Mouse (Mus musculus): ENCODE data around the gene Crygb. TPM values are rescaled to one million over a fixed set of nuclear protein-coding genes. Genes with fewer than 3 reads are reported as not detected.

Crygb gene
- not detected for polyA plus RNA-seq (2015; fragmentation: Illumina TruSeq; extraction: RNeasy Lipid Tissue Mini Kit (QIAGEN cat#74804); ENCODE audit: insufficient read depth, low read depth, low replicate concordance)

GRCm38 (mm10) chr1:65082188-65082587, at the start of gene Crygb:
Crygb (minus strand) TSS chr1:65082288.

GRCm38 (mm10) chr1:65122574-65123372, 40.7 kb upstream of the Crygb start, which contains the start of gene D630023F18Rik:
D630023F18Rik (minus strand) TSS chr1:65123214.

GRCm38 (mm10) chr1:65119438-65119837, 37.4 kb upstream of the Crygb start, which contains the start of gene Gm28845:
Gm28845 (minus strand) TSS chr1:65119558.

GRCm38 (mm10) chr1:65103273-65103672, 21.2 kb upstream of the Crygb start, which contains the start of gene Cryga:
Cryga (minus strand) TSS chr1:65103373.

GRCm38 (mm10) chr1:65073589-65073988, 8.5 kb downstream of the Crygb start, which contains the start of gene Crygc:
Crygc (minus strand) TSS chr1:65073689.

GRCm38 (mm10) chr1:65063352-65063751, 18.7 kb downstream of the Crygb start, which contains the start of gene Crygd:
Crygd (minus strand) TSS chr1:65063452.

GRCm38 (mm10) chr1:65050952-65051351, 31.1 kb downstream of the Crygb start, which contains the start of gene Cryge:
Cryge (minus strand) TSS chr1:65051149.

GRCm38 (mm10) chr1:65032641-65033040, 49.4 kb downstream of the Crygb start, which contains the start of gene Akr1cl:
Akr1cl (minus strand) TSS chr1:65032759.

Other genes starting within 250 kb of the Crygb start
- 1.3 TPM for gene Plekhm3, start 125.5 kb downstream of the Crygb start, polyA plus RNA-seq (2015; fragmentation: Illumina TruSeq; extraction: RNeasy Lipid Tissue Mini Kit (QIAGEN cat#74804); ENCODE audit: insufficient read depth, low read depth, low replicate concordance)
- gene Akr1cl, start 49.5 kb downstream of the Crygb start, polyA plus RNA-seq (2015; fragmentation: Illumina TruSeq; extraction: RNeasy Lipid Tissue Mini Kit (QIAGEN cat#74804); ENCODE audit: insufficient read depth, low read depth, low replicate concordance): not detected
- not detected for gene Cryge, start 31.1 kb downstream of the Crygb start, polyA plus RNA-seq (2015; fragmentation: Illumina TruSeq; extraction: RNeasy Lipid Tissue Mini Kit (QIAGEN cat#74804); ENCODE audit: insufficient read depth, low read depth, low replicate concordance)
- not detected for gene Crygd, start 18.8 kb downstream of the Crygb start, polyA plus RNA-seq (2015; fragmentation: Illumina TruSeq; extraction: RNeasy Lipid Tissue Mini Kit (QIAGEN cat#74804); ENCODE audit: insufficient read depth, low read depth, low replicate concordance)
- not detected for gene Crygc, start 8.6 kb downstream of the Crygb start, polyA plus RNA-seq (2015; fragmentation: Illumina TruSeq; extraction: RNeasy Lipid Tissue Mini Kit (QIAGEN cat#74804); ENCODE audit: insufficient read depth, low read depth, low replicate concordance)
- gene Cryga, start 21.1 kb upstream of the Crygb start, polyA plus RNA-seq (2015; fragmentation: Illumina TruSeq; extraction: RNeasy Lipid Tissue Mini Kit (QIAGEN cat#74804); ENCODE audit: insufficient read depth, low read depth, low replicate concordance): not detected
- gene Gm28845, start 37.3 kb upstream of the Crygb start, polyA plus RNA-seq (2015; fragmentation: Illumina TruSeq; extraction: RNeasy Lipid Tissue Mini Kit (QIAGEN cat#74804); ENCODE audit: insufficient read depth, low read depth, low replicate concordance): not detected
- gene D630023F18Rik, start 40.9 kb upstream of the Crygb start, polyA plus RNA-seq (2015; fragmentation: Illumina TruSeq; extraction: RNeasy Lipid Tissue Mini Kit (QIAGEN cat#74804); ENCODE audit: insufficient read depth, low read depth, low replicate concordance): not detected
- 12.2 TPM for gene Idh1, start 104.2 kb upstream of the Crygb start, polyA plus RNA-seq (2015; fragmentation: Illumina TruSeq; extraction: RNeasy Lipid Tissue Mini Kit (QIAGEN cat#74804); ENCODE audit: insufficient read depth, low read depth, low replicate concordance)
- 4.5 TPM for gene Pikfyve, start 104.4 kb upstream of the Crygb start, polyA plus RNA-seq (2015; fragmentation: Illumina TruSeq; extraction: RNeasy Lipid Tissue Mini Kit (QIAGEN cat#74804); ENCODE audit: insufficient read depth, low read depth, low replicate concordance)
- gene Pth2r, start 199.8 kb upstream of the Crygb start, polyA plus RNA-seq (2015; fragmentation: Illumina TruSeq; extraction: RNeasy Lipid Tissue Mini Kit (QIAGEN cat#74804); ENCODE audit: insufficient read depth, low read depth, low replicate concordance): not detected

Measured in pancreas, adult 10 weeks (tissue).